In genomic region chr16:60475776-60476175, GRCm38 (mm10) we compare ENCODE assay signal across 27 mouse cellular contexts.
A peak's percentile ranks its signal among the peaks of the same experiment; 100 is the strongest.
DNase-seq lines count a peak whose midpoint lies in the region.
"Had no signal": no experiment of that assay in that cellular context is flagged by ENCODE, and none has a peak within 500 bp of the region (broad histone marks: within the 10 kb centered on the region; RNA-seq: fewer than 3 reads in every experiment).

No protein-coding gene starts in this region.

- DNase-seq in cerebellum, postnatal 14 days = peak; percentile 19 to 36
- DNase-seq in cerebellum, postnatal 4 days (ENCODE audit: low spot score in 2 of 2) = no peak
- DNase-seq in layer of hippocampus, adult 11-12 months (ENCODE audit: low spot score) = peak; percentile 41
- DNase-seq in layer of hippocampus, postnatal 25 days (ENCODE audit: extremely low spot score in 1 of 2, low spot score in 1 of 2) = no peak
- peak; percentile 45 to 57 for DNase-seq in layer of hippocampus, adult 8-10 months (ENCODE audit: low spot score in 2 of 2)
- DNase-seq in layer of hippocampus, postnatal 36 days = peak; percentile 44 to 48
- no peak for DNase-seq in forebrain, embryonic 10.5 days (ENCODE audit: extremely low spot score, low spot score)
- DNase-seq: adrenal gland, postnatal 25 days; heart, postnatal 14 days; kidney, adult 11 months; kidney, postnatal 14 days; liver, embryonic 13.5 days; lung, adult 18-20 months; midbrain, embryonic 14.5 days; retina, postnatal 1 day; spleen, adult 18-20 months; thymus, adult 2 months; thymus, postnatal 36 days had no signal

- H3K27ac ChIP-seq in forebrain, embryonic 10.5 days = no peak overlapping the region
- H3K27ac ChIP-seq: embryonic facial prominence, embryonic 10.5 days; embryonic facial prominence, embryonic 15.5 days; hindbrain, embryonic 10.5 days; hindbrain, embryonic 15.5 days; limb, embryonic 10.5 days; limb, embryonic 15.5 days; liver, embryonic 13.5 days; macrophage; neural tube, embryonic 15.5 days; stomach, postnatal 0 days had no signal

- H3K4me1 ChIP-seq in forebrain, embryonic 10.5 days = no peaks in the 10 kb centered on the region
- H3K4me1 ChIP-seq: embryonic facial prominence, embryonic 10.5 days; embryonic facial prominence, embryonic 15.5 days; hindbrain, embryonic 10.5 days; hindbrain, embryonic 15.5 days; limb, embryonic 10.5 days; limb, embryonic 15.5 days; liver, embryonic 13.5 days; neural tube, embryonic 15.5 days had no signal

- no peaks in the 10 kb centered on the region for H3K27me3 ChIP-seq in forebrain, embryonic 10.5 days (ENCODE audit: poor library complexity, severe bottlenecking)
- H3K27me3 ChIP-seq: embryonic facial prominence, embryonic 15.5 days; hindbrain, embryonic 15.5 days; limb, embryonic 15.5 days; liver, embryonic 13.5 days; neural tube, embryonic 15.5 days had no signal

- no peaks in the 10 kb centered on the region for H3K9me3 ChIP-seq in forebrain, embryonic 10.5 days
- H3K9me3 ChIP-seq: embryonic facial prominence, embryonic 10.5 days; embryonic facial prominence, embryonic 15.5 days; hindbrain, embryonic 10.5 days; hindbrain, embryonic 15.5 days; limb, embryonic 10.5 days; limb, embryonic 15.5 days; liver, embryonic 13.5 days; neural tube, embryonic 15.5 days had no signal

- H3K36me3 ChIP-seq in forebrain, embryonic 10.5 days (replicated peaks) = no peaks in the 10 kb centered on the region
- H3K36me3 ChIP-seq: embryonic facial prominence, embryonic 10.5 days; embryonic facial prominence, embryonic 15.5 days; hindbrain, embryonic 10.5 days; hindbrain, embryonic 15.5 days; limb, embryonic 10.5 days; limb, embryonic 15.5 days; liver, embryonic 13.5 days; neural tube, embryonic 15.5 days had no signal

- no peak overlapping the region for H3K4me3 ChIP-seq in forebrain, embryonic 10.5 days
- H3K4me3 ChIP-seq: embryonic facial prominence, embryonic 10.5 days; embryonic facial prominence, embryonic 15.5 days; hindbrain, embryonic 10.5 days; hindbrain, embryonic 15.5 days; limb, embryonic 10.5 days; limb, embryonic 15.5 days; liver, embryonic 13.5 days; neural tube, embryonic 15.5 days had no signal

Comparison
In these comparisons a context has a peak if more than half of its experiments do, and no peak if none do; other contexts are left out.
1. DNase-seq: peak in cerebellum, postnatal 14 days (2 of 2), layer of hippocampus, adult 11-12 months (single experiment), layer of hippocampus, adult 8-10 months (2 of 2) and layer of hippocampus, postnatal 36 days (2 of 2); none in cerebellum, postnatal 4 days (0 of 2), layer of hippocampus, postnatal 25 days (0 of 2) and forebrain, embryonic 10.5 days (single experiment).